Mouse (Mus musculus): ENCODE results near the gene B3gntl1. TPM values are rescaled to one million over a fixed set of nuclear protein-coding genes. Genes with fewer than 3 reads are reported as not detected.

The B3gntl1 gene
- polyA plus RNA-seq, 1 experiment from 2014 or later: 6.8 TPM

DNA sequence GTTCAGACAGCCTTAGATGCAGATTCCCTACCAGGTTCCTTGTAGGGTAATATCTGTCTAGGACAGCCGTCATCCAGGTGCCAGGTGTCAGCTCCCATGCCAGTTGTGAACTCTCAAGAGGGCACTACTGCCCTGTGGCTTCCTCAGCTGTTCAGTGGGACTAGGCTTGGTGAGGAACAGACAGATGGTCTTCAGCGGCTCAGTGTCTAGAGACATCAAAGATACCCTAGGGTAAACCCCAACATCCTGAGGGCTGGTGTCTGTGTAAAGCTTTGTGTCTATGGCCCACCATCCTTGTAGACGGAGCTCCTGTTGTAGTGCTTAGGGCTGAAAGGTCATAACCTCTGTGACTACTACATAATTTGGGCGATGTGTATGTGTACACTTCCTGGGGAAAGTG lies 24.3 kb upstream of the B3gntl1 start:
- Histone ChIP-seq H3K27me3 (ENCODE audit: control insufficient read depth, insufficient read depth, low read length) (no peaks in the 10 kb centered on the region), H3K4me3 (ENCODE audit: low read depth, low read length) (no peak overlapping the region), H3K9ac (ENCODE audit: low read length) (no peak overlapping the region), H3K4me1 (ENCODE audit: control insufficient read depth, insufficient read depth, low read length) (no peaks in the 10 kb centered on the region), H3K4me2 (ENCODE audit: low read depth, severe bottlenecking) (no peak overlapping the region), H3K36me3 (ENCODE audit: control insufficient read depth, insufficient read depth, low read length) (no peaks in the 10 kb centered on the region), H3K27ac (replicated peaks; ENCODE audit: low read depth, low read length) (no peak overlapping the region), H3K9me3 (ENCODE audit: control insufficient read depth, low read length) (no peaks in the 10 kb centered on the region)
- DNase-seq (ENCODE audit: low spot score) (no peak), ATAC-seq (ENCODE audit: insufficient number of reproducible peaks, low FRiP score, low TSS enrichment, low read depth) (no peak)
- 82% methylated on average over 4 of the region's 4 CpGs for WGBS

DNA sequence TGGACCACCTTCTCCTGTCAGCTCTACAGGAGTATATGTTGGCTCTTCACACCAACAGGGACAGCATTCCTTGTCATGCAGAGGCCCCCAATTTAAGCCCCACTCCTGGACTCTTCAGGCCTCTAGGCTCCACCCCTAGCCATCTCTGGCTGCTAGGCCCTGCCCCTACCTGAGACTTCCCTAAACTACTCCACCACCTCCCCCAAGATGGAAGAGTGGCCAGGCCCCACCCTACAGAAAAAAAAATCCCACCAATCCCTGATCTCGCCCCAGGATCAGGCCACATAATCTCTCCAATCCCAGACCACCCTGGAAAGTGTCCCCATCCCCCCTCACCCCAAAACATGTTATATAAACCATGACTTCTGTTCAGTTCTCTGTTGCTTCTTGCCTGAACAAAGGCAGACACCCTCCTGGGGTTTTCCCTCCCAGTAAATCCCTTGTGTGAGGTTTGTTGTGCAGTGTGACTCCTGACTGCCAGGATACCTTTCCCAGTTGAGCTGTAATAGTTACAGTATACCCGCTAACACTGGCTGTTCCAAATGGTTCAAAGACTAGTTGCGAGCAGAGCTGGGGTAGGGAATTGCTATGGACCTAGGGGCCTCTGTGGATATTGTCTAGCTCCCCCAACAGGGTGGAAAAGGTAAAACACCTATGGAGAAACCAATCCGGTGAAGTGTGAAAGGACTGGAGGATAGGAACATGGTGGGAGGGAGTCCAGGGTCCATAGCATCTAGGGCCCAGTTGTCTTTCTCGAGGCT lies 22.5 kb upstream of the B3gntl1 start:
- Histone ChIP-seq H3K9ac (ENCODE audit: low read length) (no peak overlapping the region), H3K36me3 (ENCODE audit: control insufficient read depth, insufficient read depth, low read length) (no peaks in the 10 kb centered on the region), H3K27me3 (ENCODE audit: control insufficient read depth, insufficient read depth, low read length) (no peaks in the 10 kb centered on the region), H3K4me3 (ENCODE audit: low read depth, low read length) (no peak overlapping the region), H3K4me2 (ENCODE audit: low read depth, severe bottlenecking) (no peak overlapping the region), H3K27ac (replicated peaks; ENCODE audit: low read depth, low read length) (no peak overlapping the region), H3K4me1 (ENCODE audit: control insufficient read depth, insufficient read depth, low read length) (no peaks in the 10 kb centered on the region), H3K9me3 (ENCODE audit: control insufficient read depth, low read length) (no peaks in the 10 kb centered on the region)
- DNase-seq (ENCODE audit: low spot score): no peak
- no peak; the same call in 1 of the 2 replicates for ATAC-seq (ENCODE audit: insufficient number of reproducible peaks, low FRiP score, low TSS enrichment, low read depth)
- 83% methylated on average over 5 of the region's 5 CpGs for WGBS

DNA sequence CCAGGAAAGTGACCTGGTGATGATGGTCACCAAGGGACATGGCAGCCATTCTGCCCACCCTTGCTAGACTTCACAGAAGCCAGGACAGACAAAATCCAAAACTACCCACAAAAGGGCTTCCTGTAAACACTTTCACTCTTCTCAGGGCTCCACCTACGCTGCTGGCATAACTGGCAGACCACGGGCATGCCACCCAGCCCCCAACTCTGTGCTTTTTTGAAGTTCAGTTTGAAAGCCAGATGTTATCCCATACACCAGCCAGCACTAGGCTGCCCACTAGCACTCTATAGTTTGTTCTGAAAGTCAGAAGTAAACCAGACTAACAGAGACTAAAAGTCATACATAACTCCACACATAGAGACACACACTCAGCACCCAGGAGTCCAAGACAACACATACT lies 15.1 kb upstream of the B3gntl1 start:
- no peak overlapping the region for H3K4me2 ChIP-seq (ENCODE audit: low read depth, severe bottlenecking)
- DNase-seq (ENCODE audit: low spot score): no peak
- no peak overlapping the region for H3K9ac ChIP-seq (ENCODE audit: low read length)
- H3K27me3 ChIP-seq (ENCODE audit: control insufficient read depth, insufficient read depth, low read length): no peaks in the 10 kb centered on the region
- WGBS: 91% methylated on average over 2 of the region's 2 CpGs
- no peak overlapping the region for H3K27ac ChIP-seq (replicated peaks; ENCODE audit: low read depth, low read length)
- no peaks in the 10 kb centered on the region for H3K4me1 ChIP-seq (ENCODE audit: control insufficient read depth, insufficient read depth, low read length)
- H3K9me3 ChIP-seq (ENCODE audit: control insufficient read depth, low read length): no peaks in the 10 kb centered on the region
- no peak overlapping the region for H3K4me3 ChIP-seq (ENCODE audit: low read depth, low read length)
- no peaks in the 10 kb centered on the region for H3K36me3 ChIP-seq (ENCODE audit: control insufficient read depth, insufficient read depth, low read length)
- no peak for ATAC-seq (ENCODE audit: insufficient number of reproducible peaks, low FRiP score, low TSS enrichment, low read depth)

DNA sequence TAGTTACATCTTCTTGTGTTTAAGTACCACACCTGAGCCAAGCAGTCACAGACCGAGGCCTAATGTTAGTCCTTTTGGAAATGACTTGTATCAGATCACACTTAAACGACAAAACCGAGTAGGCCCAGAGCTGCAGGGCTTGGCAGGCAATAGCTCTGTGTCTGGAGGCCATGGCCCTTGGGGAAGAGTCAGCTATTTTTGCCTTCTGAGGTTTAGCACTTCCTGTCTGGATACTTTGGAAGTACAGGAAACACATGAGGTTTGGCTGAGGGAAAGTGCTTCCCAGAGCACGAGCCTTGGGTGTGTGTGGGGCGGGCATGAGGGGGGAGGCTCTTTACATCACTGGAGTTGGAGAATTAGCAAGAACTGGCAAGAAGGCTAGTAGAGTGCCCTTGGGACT lies 13.7 kb upstream of the B3gntl1 start:
- H3K9ac ChIP-seq (ENCODE audit: low read length): no peak overlapping the region
- WGBS: 72% methylated on average over 5 of the region's 5 CpGs
- DNase-seq (ENCODE audit: low spot score) (no peak), ATAC-seq (ENCODE audit: insufficient number of reproducible peaks, low FRiP score, low TSS enrichment, low read depth) (no peak)
- no peaks in the 10 kb centered on the region for H3K36me3 ChIP-seq (ENCODE audit: control insufficient read depth, insufficient read depth, low read length)
- no peak overlapping the region for H3K4me2 ChIP-seq (ENCODE audit: low read depth, severe bottlenecking)
- H3K27ac ChIP-seq (replicated peaks; ENCODE audit: low read depth, low read length): no peak overlapping the region
- H3K27me3 ChIP-seq (ENCODE audit: control insufficient read depth, insufficient read depth, low read length): no peaks in the 10 kb centered on the region
- no peaks in the 10 kb centered on the region for H3K9me3 ChIP-seq (ENCODE audit: control insufficient read depth, low read length)
- no peaks in the 10 kb centered on the region for H3K4me1 ChIP-seq (ENCODE audit: control insufficient read depth, insufficient read depth, low read length)
- H3K4me3 ChIP-seq (ENCODE audit: low read depth, low read length): no peak overlapping the region

DNA sequence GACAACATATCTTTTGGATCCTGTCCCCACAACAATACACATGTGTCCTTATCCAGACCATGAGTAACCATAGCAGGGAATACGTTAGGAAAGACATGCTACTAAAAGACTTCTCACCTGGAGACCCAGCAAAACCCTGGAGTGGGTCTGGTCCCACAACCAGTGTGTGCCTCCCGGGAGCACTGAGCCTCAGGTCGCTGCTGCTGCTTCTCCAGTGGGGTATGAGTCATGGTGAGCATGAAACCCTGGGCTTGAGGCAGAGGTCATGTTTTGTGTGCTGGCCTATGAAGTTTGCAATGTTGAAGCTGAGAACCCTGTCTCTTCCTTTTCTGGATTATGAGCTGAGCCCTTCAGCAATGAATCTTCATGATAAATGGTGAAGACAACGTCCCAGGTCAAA lies 13.1 kb upstream of the B3gntl1 start:
- Histone ChIP-seq H3K36me3 (ENCODE audit: control insufficient read depth, insufficient read depth, low read length) (no peaks in the 10 kb centered on the region), H3K4me1 (ENCODE audit: control insufficient read depth, insufficient read depth, low read length) (no peaks in the 10 kb centered on the region), H3K9me3 (ENCODE audit: control insufficient read depth, low read length) (no peaks in the 10 kb centered on the region), H3K4me3 (ENCODE audit: low read depth, low read length) (no peak overlapping the region), H3K9ac (ENCODE audit: low read length) (no peak overlapping the region), H3K27me3 (ENCODE audit: control insufficient read depth, insufficient read depth, low read length) (no peaks in the 10 kb centered on the region), H3K4me2 (ENCODE audit: low read depth, severe bottlenecking) (no peak overlapping the region), H3K27ac (replicated peaks; ENCODE audit: low read depth, low read length) (no peak overlapping the region)
- ATAC-seq (ENCODE audit: insufficient number of reproducible peaks, low FRiP score, low TSS enrichment, low read depth) (no peak), DNase-seq (ENCODE audit: low spot score) (no peak)
- WGBS: 75% methylated on average over 4 of the region's 4 CpGs

DNA sequence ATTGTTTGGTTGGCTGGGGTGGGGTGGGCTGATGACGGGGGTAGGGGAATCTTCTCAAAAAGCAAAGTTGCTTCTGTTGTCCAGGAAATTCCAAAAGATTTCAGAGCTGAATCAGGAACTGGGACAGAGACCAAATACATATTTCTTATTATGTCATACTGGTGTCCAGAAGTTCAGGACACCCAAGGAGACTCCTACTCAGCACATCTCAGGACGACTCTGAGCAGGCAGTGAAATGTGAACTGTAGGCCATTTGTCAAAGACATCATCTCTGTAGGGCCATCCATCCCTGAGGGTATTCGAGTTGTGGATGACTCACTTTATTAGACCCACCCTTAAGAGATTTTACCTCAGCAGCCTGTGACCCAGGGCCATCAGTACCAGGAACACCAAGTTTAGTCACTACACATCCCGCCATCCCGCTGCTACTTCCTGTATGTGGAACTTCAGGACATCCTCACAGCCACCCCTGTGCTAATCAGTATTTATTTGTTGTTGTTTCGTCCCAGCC lies 12.6 kb upstream of the B3gntl1 start:
- Histone ChIP-seq H3K4me3 (ENCODE audit: low read depth, low read length) (no peak overlapping the region), H3K4me2 (ENCODE audit: low read depth, severe bottlenecking) (no peak overlapping the region), H3K9ac (ENCODE audit: low read length) (no peak overlapping the region), H3K27me3 (ENCODE audit: control insufficient read depth, insufficient read depth, low read length) (no peaks in the 10 kb centered on the region), H3K27ac (replicated peaks; ENCODE audit: low read depth, low read length) (no peak overlapping the region), H3K36me3 (ENCODE audit: control insufficient read depth, insufficient read depth, low read length) (no peaks in the 10 kb centered on the region), H3K9me3 (ENCODE audit: control insufficient read depth, low read length) (no peaks in the 10 kb centered on the region), H3K4me1 (ENCODE audit: control insufficient read depth, insufficient read depth, low read length) (no peaks in the 10 kb centered on the region)
- no peak for ATAC-seq (ENCODE audit: insufficient number of reproducible peaks, low FRiP score, low TSS enrichment, low read depth)
- 71% methylated on average over 6 of the region's 6 CpGs for WGBS
- DNase-seq (ENCODE audit: low spot score): no peak

DNA sequence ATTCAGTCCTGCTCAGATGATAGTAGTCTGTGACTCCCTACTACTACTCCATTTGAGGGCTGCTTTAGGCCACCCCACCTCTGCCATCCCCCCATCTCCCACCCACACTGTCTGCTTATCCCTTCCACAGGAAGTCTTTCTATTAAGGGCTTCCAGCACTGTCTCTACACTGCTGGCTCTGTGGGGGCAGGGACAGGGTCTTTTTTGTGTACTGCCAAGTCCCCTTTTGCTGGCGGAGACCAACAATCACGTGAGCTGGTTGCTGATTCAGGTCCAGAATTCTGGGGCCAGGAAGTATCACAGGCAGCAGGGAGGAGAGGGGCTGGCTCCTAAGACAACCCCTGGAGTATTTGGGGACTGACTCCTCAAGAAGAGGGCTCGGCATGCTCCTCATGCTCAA lies 10.3 kb upstream of the B3gntl1 start:
- DNase-seq (ENCODE audit: low spot score): no peak
- no peak overlapping the region for H3K4me3 ChIP-seq (ENCODE audit: low read depth, low read length)
- ATAC-seq (ENCODE audit: insufficient number of reproducible peaks, low FRiP score, low TSS enrichment, low read depth): no peak
- H3K27me3 ChIP-seq (ENCODE audit: control insufficient read depth, insufficient read depth, low read length): no peaks in the 10 kb centered on the region
- no peak overlapping the region for H3K4me2 ChIP-seq (ENCODE audit: low read depth, severe bottlenecking)
- WGBS: 65% methylated on average over 3 of the region's 3 CpGs
- H3K36me3 ChIP-seq (ENCODE audit: control insufficient read depth, insufficient read depth, low read length): no peaks in the 10 kb centered on the region
- no peaks in the 10 kb centered on the region for H3K4me1 ChIP-seq (ENCODE audit: control insufficient read depth, insufficient read depth, low read length)
- no peaks in the 10 kb centered on the region for H3K9me3 ChIP-seq (ENCODE audit: control insufficient read depth, low read length)
- no peak overlapping the region for H3K9ac ChIP-seq (ENCODE audit: low read length)
- no peak overlapping the region for H3K27ac ChIP-seq (replicated peaks; ENCODE audit: low read depth, low read length)

DNA sequence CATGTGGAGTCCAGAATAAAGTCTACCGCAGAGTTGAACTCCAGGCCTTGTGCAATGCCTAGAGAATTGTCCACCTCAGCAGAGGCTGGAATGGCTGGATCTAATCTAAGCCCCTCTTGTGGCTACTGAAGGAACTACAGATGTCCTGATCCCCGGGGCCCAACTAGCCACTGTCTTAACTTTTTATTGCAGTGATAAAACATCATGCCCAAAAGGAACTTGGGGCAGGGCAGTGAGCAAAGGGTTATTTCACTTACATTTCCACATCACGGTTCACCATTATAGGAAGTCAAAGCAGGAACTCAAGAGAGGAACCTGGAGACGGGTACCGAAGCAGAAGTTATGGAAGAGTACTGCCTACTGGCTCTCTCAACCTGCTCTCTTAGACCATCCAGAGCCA lies 7.8 kb upstream of the B3gntl1 start:
- Histone ChIP-seq H3K4me3 (ENCODE audit: low read depth, low read length) (no peak overlapping the region), H3K4me2 (ENCODE audit: low read depth, severe bottlenecking) (no peak overlapping the region), H3K9me3 (ENCODE audit: control insufficient read depth, low read length) (no peaks in the 10 kb centered on the region), H3K36me3 (ENCODE audit: control insufficient read depth, insufficient read depth, low read length) (no peaks in the 10 kb centered on the region), H3K9ac (ENCODE audit: low read length) (no peak overlapping the region), H3K27me3 (ENCODE audit: control insufficient read depth, insufficient read depth, low read length) (no peaks in the 10 kb centered on the region), H3K4me1 (ENCODE audit: control insufficient read depth, insufficient read depth, low read length) (no peaks in the 10 kb centered on the region), H3K27ac (replicated peaks; ENCODE audit: low read depth, low read length) (no peak overlapping the region)
- WGBS: 68% methylated on average over 5 of the region's 5 CpGs
- DNase-seq (ENCODE audit: low spot score): no peak
- ATAC-seq (ENCODE audit: insufficient number of reproducible peaks, low FRiP score, low TSS enrichment, low read depth): no peak

DNA sequence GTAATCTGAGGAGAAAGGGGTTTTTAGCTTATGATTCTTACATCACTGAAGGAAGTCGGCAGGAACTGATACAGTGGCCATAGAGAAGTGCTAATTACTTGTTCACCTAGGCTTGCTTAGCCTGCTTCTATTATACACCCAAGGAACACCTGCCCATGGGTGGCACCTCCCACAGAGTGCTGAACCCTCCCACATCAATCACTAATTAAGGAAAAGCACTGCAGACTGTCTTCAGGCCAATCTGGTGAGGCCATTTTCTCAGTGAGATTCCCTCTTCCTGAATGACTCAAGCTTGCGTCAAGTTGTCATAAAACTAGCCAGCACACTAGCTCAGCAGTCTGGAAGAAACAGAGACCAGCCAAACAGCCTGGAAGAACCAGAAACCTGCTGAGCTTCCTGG lies 6.6 kb upstream of the B3gntl1 start:
- H3K27me3 ChIP-seq (ENCODE audit: control insufficient read depth, insufficient read depth, low read length): no peaks in the 10 kb centered on the region
- no peak overlapping the region for H3K4me2 ChIP-seq (ENCODE audit: low read depth, severe bottlenecking)
- 80% methylated on average over 2 of the region's 2 CpGs for WGBS
- ATAC-seq (ENCODE audit: insufficient number of reproducible peaks, low FRiP score, low TSS enrichment, low read depth) (no peak), DNase-seq (ENCODE audit: low spot score) (no peak)
- no peaks in the 10 kb centered on the region for H3K4me1 ChIP-seq (ENCODE audit: control insufficient read depth, insufficient read depth, low read length)
- H3K36me3 ChIP-seq (ENCODE audit: control insufficient read depth, insufficient read depth, low read length): no peaks in the 10 kb centered on the region
- H3K9me3 ChIP-seq (ENCODE audit: control insufficient read depth, low read length): no peaks in the 10 kb centered on the region
- no peak overlapping the region for H3K27ac ChIP-seq (replicated peaks; ENCODE audit: low read depth, low read length)
- no peak overlapping the region for H3K4me3 ChIP-seq (ENCODE audit: low read depth, low read length)
- H3K9ac ChIP-seq (ENCODE audit: low read length): no peak overlapping the region
